Comparison of ENCODE assay signal across 14 mouse cellular contexts in the genomic region with DNA sequence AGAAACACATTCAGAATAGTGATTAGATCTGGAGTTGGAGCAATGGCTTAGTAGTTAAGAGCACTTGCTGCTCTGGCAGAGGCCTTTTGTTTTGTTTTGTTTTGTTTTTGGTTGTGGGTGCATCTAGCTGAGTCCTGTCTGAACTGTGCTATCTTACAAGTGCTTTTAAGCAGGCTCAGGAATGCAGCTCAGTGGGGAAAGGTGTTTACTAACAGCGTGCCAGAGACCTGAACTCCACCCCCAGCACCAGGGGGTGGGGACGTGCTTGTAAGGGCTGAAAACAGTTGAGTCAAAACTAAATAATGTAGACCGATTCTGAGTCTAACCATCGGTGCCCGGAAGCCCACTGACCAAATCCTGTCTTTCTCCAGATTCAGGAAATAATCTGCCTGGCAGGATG. TPM values are rescaled to one million over a fixed set of nuclear protein-coding genes. Genes with fewer than 3 reads are reported as not detected.
A peak's percentile ranks its signal among the peaks of the same experiment; 100 is the strongest.
DNase-seq lines count a peak whose midpoint lies in the region; ATAC-seq and TF ChIP-seq lines count a peak whose summit lies in the region.
"Had no signal": no experiment of that assay in that cellular context is flagged by ENCODE, and none has a peak within 500 bp of the region (broad histone marks: within the 10 kb centered on the region; RNA-seq: fewer than 3 reads in every experiment).

No protein-coding gene starts in this region.

- no peak for ATAC-seq in forebrain, embryonic 16.5 days
- ATAC-seq in intestine, embryonic 15.5 days = no peak
- no peak for ATAC-seq in intestine, postnatal 0 days
- no peak for ATAC-seq in midbrain, postnatal 0 days (ENCODE audit: low FRiP score)
- ATAC-seq: hindbrain, postnatal 0 days had no signal

- no peak overlapping the region for H3K4me2 ChIP-seq in forebrain, embryonic 16.5 days (ENCODE audit: low read length)
- H3K4me2 ChIP-seq in intestine, embryonic 15.5 days (replicated peaks) = no peak overlapping the region
- no peak overlapping the region for H3K4me2 ChIP-seq in intestine, postnatal 0 days (replicated peaks; ENCODE audit: low read depth)
- no peak overlapping the region for H3K4me2 ChIP-seq in midbrain, postnatal 0 days (ENCODE audit: low read depth, low read length, poor library complexity, severe bottlenecking)
- H3K4me2 ChIP-seq: midbrain, embryonic 12.5 days had no signal

- no peak overlapping the region for H3K9ac ChIP-seq in forebrain, embryonic 16.5 days (replicated peaks; ENCODE audit: low read depth, low read length)
- H3K9ac ChIP-seq in intestine, embryonic 15.5 days = no peak overlapping the region
- no peak overlapping the region for H3K9ac ChIP-seq in intestine, postnatal 0 days (ENCODE audit: low read depth, low read length)
- no peak overlapping the region for H3K9ac ChIP-seq in midbrain, postnatal 0 days (replicated peaks; ENCODE audit: low read length, poor library complexity, severe bottlenecking)
- H3K9ac ChIP-seq: midbrain, embryonic 12.5 days had no signal

- DNase-seq in forebrain, embryonic 10.5 days (ENCODE audit: extremely low spot score, low spot score) = no peak
- peak; percentile 28 to 38 for DNase-seq in urinary bladder, postnatal 36 days (ENCODE audit: low spot score in 2 of 2)
- no peak for DNase-seq in urinary bladder, postnatal 25 days (ENCODE audit: low spot score)
- no peak for DNase-seq in midbrain, postnatal 0 days (ENCODE audit: low spot score)
- DNase-seq in adrenal gland, postnatal 36 days = no peak
- DNase-seq: adrenal gland, adult 2 months; cerebellum, adult 8-10 months; embryo, embryonic 11 days had no signal

- H3K9me3 ChIP-seq in forebrain, embryonic 10.5 days = no peaks in the 10 kb centered on the region
- no peaks in the 10 kb centered on the region for H3K9me3 ChIP-seq in forebrain, embryonic 16.5 days (ENCODE audit: control insufficient read depth, low read length)
- no peaks in the 10 kb centered on the region for H3K9me3 ChIP-seq in intestine, embryonic 15.5 days
- no peaks in the 10 kb centered on the region for H3K9me3 ChIP-seq in intestine, postnatal 0 days (ENCODE audit: control insufficient read depth)
- H3K9me3 ChIP-seq in midbrain, postnatal 0 days (ENCODE audit: low read length) = no peaks in the 10 kb centered on the region
- H3K9me3 ChIP-seq: midbrain, embryonic 12.5 days had no signal

- H3K27me3 ChIP-seq in forebrain, embryonic 10.5 days (ENCODE audit: poor library complexity, severe bottlenecking) = peaks cover 9% of the 10 kb centered on the region
- H3K27me3 ChIP-seq in forebrain, embryonic 16.5 days (replicated peaks; ENCODE audit: control insufficient read depth, insufficient read depth, low read length) = no peaks in the 10 kb centered on the region
- H3K27me3 ChIP-seq in intestine, embryonic 15.5 days (replicated peaks) = no peaks in the 10 kb centered on the region
- H3K27me3 ChIP-seq in intestine, postnatal 0 days (replicated peaks; ENCODE audit: control insufficient read depth, insufficient read depth, low read length) = no peaks in the 10 kb centered on the region
- H3K27me3 ChIP-seq in midbrain, postnatal 0 days (ENCODE audit: insufficient read depth, low read length) = no peaks in the 10 kb centered on the region

- no peaks in the 10 kb centered on the region for H3K36me3 ChIP-seq in forebrain, embryonic 10.5 days (replicated peaks)
- no peaks in the 10 kb centered on the region for H3K36me3 ChIP-seq in forebrain, embryonic 16.5 days (ENCODE audit: control insufficient read depth, insufficient read depth)
- H3K36me3 ChIP-seq in intestine, embryonic 15.5 days = no peaks in the 10 kb centered on the region
- H3K36me3 ChIP-seq in intestine, postnatal 0 days (ENCODE audit: control insufficient read depth, insufficient read depth) = no peaks in the 10 kb centered on the region
- no peaks in the 10 kb centered on the region for H3K36me3 ChIP-seq in midbrain, postnatal 0 days (ENCODE audit: insufficient read depth, low read length)
- H3K36me3 ChIP-seq: midbrain, embryonic 12.5 days had no signal

- 0 out of 2 replicates have a peak overlapping the region, but pooled peaks have one; percentile 15 for H3K27ac ChIP-seq in forebrain, embryonic 10.5 days
- no peak overlapping the region for H3K27ac ChIP-seq in forebrain, embryonic 16.5 days (ENCODE audit: low read length)
- H3K27ac ChIP-seq in intestine, embryonic 15.5 days = peak overlapping the region; percentile 22; the same call in 1 of the 2 replicates
- H3K27ac ChIP-seq in intestine, postnatal 0 days (ENCODE audit: low read depth, low read length) = no peak overlapping the region
- no peak overlapping the region for H3K27ac ChIP-seq in midbrain, postnatal 0 days (ENCODE audit: low read depth, low read length)
- H3K27ac ChIP-seq: hindbrain, postnatal 0 days; midbrain, embryonic 12.5 days had no signal

- no peak overlapping the region for H3K4me3 ChIP-seq in forebrain, embryonic 10.5 days
- H3K4me3 ChIP-seq in forebrain, embryonic 16.5 days (replicated peaks; ENCODE audit: low read length) = no peak overlapping the region
- H3K4me3 ChIP-seq in intestine, embryonic 15.5 days (replicated peaks) = no peak overlapping the region
- no peak overlapping the region for H3K4me3 ChIP-seq in intestine, postnatal 0 days (ENCODE audit: low read depth, low read length)
- no peak overlapping the region for H3K4me3 ChIP-seq in midbrain, postnatal 0 days (ENCODE audit: low read depth, low read length)
- H3K4me3 ChIP-seq: erythroblast, embryonic 14.5 days; midbrain, embryonic 12.5 days had no signal

- H3K4me1 ChIP-seq in forebrain, embryonic 10.5 days = peaks cover 47% of the 10 kb centered on the region
- H3K4me1 ChIP-seq in forebrain, embryonic 16.5 days (replicated peaks; ENCODE audit: control insufficient read depth, insufficient read depth, low read length) = peaks cover 6% of the 10 kb centered on the region
- peaks cover 32% of the 10 kb centered on the region for H3K4me1 ChIP-seq in intestine, embryonic 15.5 days (replicated peaks)
- 0 out of 2 replicates have a peak, but pooled peaks cover 4% of the 10 kb centered on the region for H3K4me1 ChIP-seq in intestine, postnatal 0 days (replicated peaks; ENCODE audit: control insufficient read depth, insufficient read depth, low read length)
- no peaks in the 10 kb centered on the region for H3K4me1 ChIP-seq in midbrain, postnatal 0 days (ENCODE audit: insufficient read depth, low read length)

- TF ChIP-seq CTCF in intestine, postnatal 0 days (IDR thresholded peaks at IDR 0.05; ENCODE audit: low read depth) = no peak
- no peak for TF ChIP-seq CTCF in midbrain, postnatal 0 days (IDR thresholded peaks at IDR 0.05)

- WGBS in forebrain, embryonic 10.5 days = 58% methylated on average over 5 of the region's 5 CpGs
- WGBS in forebrain, embryonic 16.5 days = 46% methylated on average over 5 of the region's 5 CpGs
- 57% methylated on average over 5 of the region's 5 CpGs for WGBS in intestine, embryonic 15.5 days
- 56% methylated on average over 5 of the region's 5 CpGs for WGBS in intestine, postnatal 0 days
- 58% methylated on average over 5 of the region's 5 CpGs for WGBS in midbrain, postnatal 0 days

RNA-seq across cellular contexts. Expression of a gene that starts 37.7 kb away (rescaled TPM):
- polyA plus RNA-seq in forebrain, embryonic 10.5 days (2016; fragmentation: Nextera tagmentation; extraction: Ambion mirVana) = 22.0 and 23.3 TPM in 2 replicates
- 39.3 and 42.8 TPM in 2 replicates for polyA plus RNA-seq in forebrain, embryonic 16.5 days (2015; fragmentation: Nextera tagmentation; extraction: Ambion mirVana)
- 52.7 and 54.9 TPM in 2 replicates for polyA plus RNA-seq in intestine, embryonic 15.5 days (2015; fragmentation: Nextera tagmentation; extraction: Ambion mirVana)
- 41.3 and 48.5 TPM in 2 replicates for polyA plus RNA-seq in intestine, postnatal 0 days (2015; fragmentation: Nextera tagmentation; extraction: Ambion mirVana)
- 161 and 175 TPM in 2 replicates for total RNA-seq in midbrain, postnatal 0 days (2014; rRNA removed)
- polyA plus RNA-seq in midbrain, postnatal 0 days (2015; fragmentation: Nextera tagmentation; extraction: Ambion mirVana) = 71.5 and 73.3 TPM in 2 replicates
- total RNA-seq in adrenal gland, postnatal 36 days (2021) = 100 to 1,000 TPM in 1 of 2 experiments, 10 to 100 TPM in 1; 65.0 to 103 TPM

Comparison
In these comparisons a context has a peak if more than half of its experiments do, and no peak if none do; other contexts are left out.
1. DNase-seq: peak in urinary bladder, postnatal 36 days (2 of 2); none in forebrain, embryonic 10.5 days (single experiment), urinary bladder, postnatal 25 days (single experiment), midbrain, postnatal 0 days (single experiment) and adrenal gland, postnatal 36 days (0 of 2).
2. H3K27ac ChIP-seq: peak in forebrain, embryonic 10.5 days (single experiment) and intestine, embryonic 15.5 days (single experiment); none in forebrain, embryonic 16.5 days (single experiment), intestine, postnatal 0 days (single experiment) and midbrain, postnatal 0 days (single experiment).